Mouse (Mus musculus): ENCODE results near the gene Rmi1. TPM values are rescaled to one million over a fixed set of nuclear protein-coding genes. Genes with fewer than 3 reads are reported as not detected.

Gene Rmi1
- 155 TPM for polyA plus RNA-seq (2014; fragmentation: Illumina TruSeq; extraction: RNeasy Lipid Tissue Mini Kit (QIAGEN cat#74804); ENCODE audit: low read depth, low replicate concordance)

DNA sequence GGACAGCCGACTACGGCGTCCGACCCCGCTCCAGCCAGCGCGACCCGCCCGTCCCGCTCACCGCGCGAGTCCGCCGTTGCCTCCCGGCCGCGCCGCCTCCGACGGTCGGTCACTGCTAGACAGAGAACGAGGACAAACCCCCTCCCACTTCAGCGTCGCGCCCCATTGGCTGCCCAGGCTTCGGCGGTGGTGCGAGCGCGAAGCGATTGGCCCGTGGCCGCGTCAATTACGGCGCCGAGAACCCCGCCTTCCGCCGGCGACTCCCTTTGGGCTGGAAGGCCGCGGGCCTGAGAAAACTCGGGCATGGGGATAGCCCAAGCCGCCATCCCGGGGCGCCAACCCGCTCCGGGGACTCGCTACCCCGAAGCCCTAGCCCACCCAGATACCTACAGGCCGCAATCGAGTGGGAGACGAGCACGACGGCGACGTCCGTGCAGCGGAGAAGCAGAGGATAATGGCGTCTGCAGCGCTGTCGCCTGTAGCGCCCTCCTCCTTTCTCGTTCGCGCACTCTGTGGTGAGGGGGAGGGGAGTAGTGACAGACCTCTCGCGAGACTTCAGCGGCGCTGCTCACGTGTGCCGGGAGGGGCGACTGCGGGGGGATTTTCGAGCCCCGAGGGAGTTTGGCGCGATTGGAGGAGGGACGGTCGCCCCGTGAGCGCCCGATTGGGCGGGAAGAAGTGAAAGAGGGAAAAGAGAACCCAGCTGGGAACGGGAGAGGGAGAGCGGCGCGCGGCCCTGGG, at the start of gene Rmi1:
Gene Rmi1, plus strand, starts transcription at position 246 of the 741 bp plus-strand sequence.

DNA sequence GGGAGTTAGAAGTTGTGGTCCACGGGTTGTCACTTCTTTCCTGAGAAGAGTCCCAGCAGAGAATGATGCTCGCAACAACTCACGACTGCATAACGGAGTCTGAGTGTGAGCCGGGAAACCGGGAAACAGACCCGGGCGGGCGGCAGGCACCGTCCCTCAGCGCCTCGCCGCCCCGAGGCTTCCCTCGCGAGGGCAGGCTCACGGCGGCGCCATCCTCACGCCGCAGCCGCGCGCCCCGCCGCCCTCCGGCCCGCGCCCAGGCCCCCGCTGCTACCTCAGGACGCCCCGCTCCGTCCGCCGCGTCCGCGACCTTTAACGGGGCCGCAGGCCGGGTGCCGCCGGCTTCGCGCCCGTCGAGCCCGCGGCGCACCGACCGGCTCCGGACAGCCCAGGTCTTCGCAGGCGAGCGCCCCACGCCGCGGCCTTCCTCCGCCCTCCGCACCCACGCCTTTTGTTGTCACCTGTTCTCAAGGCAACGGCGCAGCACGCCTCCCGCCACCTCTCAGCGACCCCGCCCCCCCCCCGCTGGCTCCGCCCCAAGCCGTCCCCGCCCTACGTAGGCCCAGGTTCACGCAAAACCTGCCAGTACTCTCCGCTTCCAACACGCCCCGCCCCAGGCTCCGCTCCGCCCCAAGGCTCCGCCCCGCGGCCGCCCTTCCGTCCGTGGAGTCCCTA, 43.3 kb upstream of the Rmi1 start, which contains the start of gene Kif27:
Gene Kif27, minus strand, starts transcription at position 494 of the 675 bp plus-strand sequence.

DNA sequence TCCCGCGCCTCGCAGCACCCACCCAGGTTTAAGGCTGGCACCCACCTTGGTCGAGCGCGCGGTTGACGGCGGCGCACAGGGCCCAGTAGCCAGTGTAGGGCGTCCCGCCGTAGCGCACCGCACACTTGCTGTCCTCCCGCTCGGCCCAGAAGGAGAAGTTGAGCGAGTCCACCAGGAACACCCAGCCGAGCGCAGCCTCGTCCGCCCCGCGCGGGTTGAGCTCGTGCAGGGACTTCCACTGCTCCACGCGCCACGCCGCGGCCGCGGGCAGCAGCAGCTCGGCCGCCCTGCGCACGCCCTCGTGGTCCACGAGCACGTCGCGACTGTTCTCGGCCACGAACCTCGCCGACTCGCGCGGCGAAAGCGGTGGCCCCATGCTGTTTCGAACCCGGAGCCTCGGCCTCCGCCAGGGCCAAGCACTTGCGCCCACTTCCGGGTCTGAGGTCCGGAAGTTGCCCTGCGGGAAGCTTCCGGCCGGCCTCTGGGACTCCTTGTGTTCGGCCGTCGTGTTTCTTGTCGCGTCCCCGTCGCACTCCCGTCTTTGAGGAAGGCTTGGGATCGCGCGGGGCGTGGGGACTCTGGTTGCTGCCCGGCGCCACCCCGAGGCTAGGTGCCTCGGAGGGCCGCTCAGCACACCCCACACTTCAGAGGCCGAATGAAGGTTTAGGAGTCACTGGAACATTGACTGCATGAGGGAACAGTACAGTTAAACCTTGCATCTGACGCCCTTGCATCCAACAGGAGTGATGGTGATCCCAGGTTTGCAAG, 17.1 kb upstream of the Rmi1 start, which contains the start of gene 2210016F16Rik:
Gene 2210016F16Rik, minus strand, starts transcription at position 447 of the 768 bp plus-strand sequence.

GRCm38 (mm10) chr13:58403243-58403642, 1.2 kb downstream of the Rmi1 start, which contains the start of gene Hnrnpk:
Hnrnpk (minus strand) TSS chr13:58403343.

Other genes starting within 250 kb of the Rmi1 start
- 3.2 TPM for gene Idnk, start 244.6 kb upstream of the Rmi1 start, polyA plus RNA-seq (2014; fragmentation: Illumina TruSeq; extraction: RNeasy Lipid Tissue Mini Kit (QIAGEN cat#74804); ENCODE audit: low read depth, low replicate concordance)
- 84.9 TPM for gene Ubqln1, start 186.6 kb upstream of the Rmi1 start, polyA plus RNA-seq (2014; fragmentation: Illumina TruSeq; extraction: RNeasy Lipid Tissue Mini Kit (QIAGEN cat#74804); ENCODE audit: low read depth, low replicate concordance)
- gene Gkap1, start 126.5 kb upstream of the Rmi1 start, polyA plus RNA-seq (2014; fragmentation: Illumina TruSeq; extraction: RNeasy Lipid Tissue Mini Kit (QIAGEN cat#74804); ENCODE audit: low read depth, low replicate concordance): 1,845 TPM
- 196 TPM for gene Kif27, start 43.1 kb upstream of the Rmi1 start, polyA plus RNA-seq (2014; fragmentation: Illumina TruSeq; extraction: RNeasy Lipid Tissue Mini Kit (QIAGEN cat#74804); ENCODE audit: low read depth, low replicate concordance)
- 4.1 TPM for gene 2210016F16Rik, start 17.0 kb upstream of the Rmi1 start, polyA plus RNA-seq (2014; fragmentation: Illumina TruSeq; extraction: RNeasy Lipid Tissue Mini Kit (QIAGEN cat#74804); ENCODE audit: low read depth, low replicate concordance)
- 1,380 TPM for gene Hnrnpk, start 1.1 kb downstream of the Rmi1 start, polyA plus RNA-seq (2014; fragmentation: Illumina TruSeq; extraction: RNeasy Lipid Tissue Mini Kit (QIAGEN cat#74804); ENCODE audit: low read depth, low replicate concordance)
- 0.31 TPM for gene Slc28a3, start 208.6 kb downstream of the Rmi1 start, polyA plus RNA-seq (2014; fragmentation: Illumina TruSeq; extraction: RNeasy Lipid Tissue Mini Kit (QIAGEN cat#74804); ENCODE audit: low read depth, low replicate concordance)

Data from testis, adult 10 weeks (tissue).